Mouse (Mus musculus): ENCODE measurements around the gene Tmem97.

DNA sequence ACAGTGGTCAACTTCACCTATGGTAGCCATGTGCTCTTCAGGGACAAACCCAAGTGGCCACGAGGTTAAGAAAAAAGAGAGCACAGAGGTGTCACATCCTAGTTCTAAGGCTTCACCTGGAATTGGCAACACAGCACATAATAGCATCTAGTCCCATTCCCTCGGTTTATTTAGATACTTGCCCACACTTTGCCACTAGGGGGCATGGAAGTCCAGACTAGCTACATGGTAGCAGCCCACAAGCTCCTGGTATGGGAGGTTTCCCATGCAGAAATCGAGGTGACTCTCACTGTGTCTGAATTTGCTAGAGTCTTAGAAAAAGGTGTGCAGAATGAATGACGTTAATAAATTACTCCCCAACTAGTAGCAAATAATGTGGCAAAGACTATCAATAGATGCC, 9.9 kb upstream of the Tmem97 start:
- peak; percentile 76 for TF ChIP-seq CTCF (conservative IDR thresholded peaks at IDR 0.05; ENCODE audit: low read length)
- no peak for TF ChIP-seq POU5F1 (IDR thresholded peaks at IDR 0.05; ENCODE audit: borderline replicate concordance, low read length)

Measured in E14TG2a.4 (cell line).